Mouse (Mus musculus) R1 (cell line): ENCODE data around the gene Tomm40.
A peak's percentile ranks its signal among the peaks of the same experiment; 100 is the strongest.

Experiments used
- DNase-seq: peaks from one replicate; pipeline ENCODE4 v3.0.0-alpha.2; 2018; ENCODE audit warnings: low read depth, low spot score

Gene Tomm40

DNA sequence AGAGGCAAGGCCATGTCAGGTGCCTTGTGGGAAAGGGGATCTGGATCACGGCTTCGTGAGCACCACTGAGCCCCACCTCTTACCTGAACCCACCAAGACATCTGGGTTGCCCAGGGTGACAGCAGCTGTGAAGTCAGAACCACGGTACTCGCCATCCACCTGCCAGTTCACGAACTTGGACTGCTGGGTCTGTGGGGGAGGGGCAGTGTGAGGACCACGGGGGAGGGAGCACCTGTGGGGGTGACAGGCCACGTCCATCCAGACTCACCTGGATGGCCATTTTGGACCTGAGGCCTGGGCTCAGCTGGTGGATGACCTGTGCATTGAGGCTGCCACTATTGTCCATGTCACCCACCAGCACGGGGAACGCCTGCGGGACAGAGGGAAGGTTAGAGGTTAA is 4.6 kb downstream of the Tomm40 start:
- no peak for DNase-seq

DNA sequence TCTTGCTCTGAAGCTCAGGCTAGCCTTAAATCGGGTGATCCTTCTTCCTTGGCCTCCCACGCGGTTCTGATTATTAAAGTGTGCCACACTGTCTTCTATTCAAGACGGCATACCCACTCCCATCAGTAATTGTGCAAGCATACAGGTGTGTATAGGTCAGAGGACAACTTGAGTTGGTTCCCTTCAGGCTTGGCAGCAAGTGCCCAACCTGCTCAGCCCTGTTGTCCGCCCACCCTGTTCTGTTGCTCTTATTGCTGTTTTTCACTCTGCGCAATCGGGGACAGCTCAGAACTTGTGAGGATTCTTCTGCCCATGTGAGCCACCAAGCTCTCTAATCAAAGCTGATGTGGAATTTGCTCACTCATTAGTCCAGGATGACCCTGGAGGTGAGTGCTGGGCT is 10.0 kb downstream of the Tomm40 start:
- no peak for DNase-seq

DNA sequence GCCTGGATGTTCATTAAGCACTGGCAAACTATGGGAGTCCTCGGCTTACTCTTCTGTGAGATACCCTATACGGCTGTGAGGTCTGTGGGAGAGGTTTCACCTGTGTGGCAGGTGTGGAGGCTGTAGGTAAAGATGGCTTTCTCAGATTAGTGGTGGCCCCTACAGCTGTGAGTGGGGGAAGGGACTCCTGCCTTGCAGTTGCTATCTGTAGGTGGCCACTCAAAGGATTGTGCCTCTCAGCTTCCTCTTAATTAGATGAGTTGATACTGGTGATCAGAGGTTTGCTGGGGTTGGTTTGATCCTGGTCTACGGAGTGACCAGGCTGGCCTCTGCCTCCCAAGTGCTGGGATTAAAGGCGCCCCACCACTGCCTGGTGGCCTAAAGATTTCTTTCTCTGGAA is 10.8 kb downstream of the Tomm40 start:
- DNase-seq, result no peak

DNA sequence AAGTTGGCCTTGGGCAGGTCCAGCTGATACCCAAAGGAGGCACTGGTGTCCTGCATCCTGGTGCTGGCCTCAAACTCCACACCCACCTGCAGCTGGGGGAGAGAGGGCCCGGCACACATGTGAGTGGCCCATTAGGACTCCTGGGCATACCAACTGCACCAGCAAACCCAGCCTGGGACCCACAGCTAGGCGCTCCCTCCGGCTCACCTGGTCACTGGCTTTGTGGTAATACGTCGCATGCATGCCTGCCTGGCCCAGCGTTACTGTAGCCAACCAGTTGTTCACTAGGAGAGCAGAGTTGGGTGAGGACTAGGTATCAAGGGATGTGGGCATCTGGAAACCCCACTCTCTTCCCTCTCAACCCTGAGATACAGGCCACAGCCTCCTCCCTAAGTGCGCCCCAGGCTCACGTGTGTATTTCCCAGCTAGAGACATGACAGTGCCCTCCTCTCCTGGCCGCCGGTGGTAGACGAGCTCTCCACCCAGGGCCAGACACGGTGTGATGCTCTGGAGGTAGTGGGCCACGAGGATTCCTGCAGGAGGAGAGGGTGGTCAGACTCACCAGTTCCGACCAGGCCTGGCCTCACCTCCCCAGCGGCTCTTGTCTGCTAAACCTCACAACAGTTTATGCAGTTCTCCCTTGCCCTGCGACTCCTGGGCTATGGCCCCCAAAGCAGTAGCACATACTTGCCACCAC is 12.2 kb downstream of the Tomm40 start:
- no peak for DNase-seq

DNA sequence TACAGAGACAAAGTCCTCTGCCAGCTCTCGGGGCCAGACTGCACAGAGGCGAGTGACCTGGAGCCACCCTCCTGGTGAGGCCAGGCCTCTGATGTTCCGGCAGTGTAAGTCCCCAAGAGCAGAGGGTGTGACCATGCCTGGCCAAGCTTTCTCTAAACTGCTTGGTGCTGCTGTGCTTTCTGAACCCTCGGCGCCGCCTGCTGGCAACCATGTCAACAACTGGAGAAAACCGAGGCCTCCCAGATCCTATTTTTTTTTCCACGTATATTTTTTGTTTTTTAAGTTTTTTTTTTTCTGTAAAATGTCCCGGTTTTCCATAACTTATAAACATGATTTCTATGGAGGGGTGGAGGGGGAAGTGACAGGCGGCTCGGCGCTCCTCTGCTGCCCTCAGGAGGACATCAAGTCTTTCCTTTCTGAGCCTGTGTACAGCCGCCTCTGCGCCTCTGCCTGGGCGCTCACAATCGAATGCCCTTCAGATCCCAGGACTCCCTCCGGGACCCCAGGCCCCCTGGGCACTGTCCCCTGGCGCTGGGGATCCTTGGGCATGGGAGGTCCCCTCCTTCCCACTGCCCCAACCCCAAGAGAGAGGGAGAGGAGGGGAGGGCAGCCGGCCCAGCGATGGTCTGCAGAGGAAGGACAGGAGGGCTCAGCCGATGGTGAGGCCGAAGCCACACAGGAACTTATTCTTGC is 14.0 kb downstream of the Tomm40 start:
- peak; percentile 90 for DNase-seq

DNA sequence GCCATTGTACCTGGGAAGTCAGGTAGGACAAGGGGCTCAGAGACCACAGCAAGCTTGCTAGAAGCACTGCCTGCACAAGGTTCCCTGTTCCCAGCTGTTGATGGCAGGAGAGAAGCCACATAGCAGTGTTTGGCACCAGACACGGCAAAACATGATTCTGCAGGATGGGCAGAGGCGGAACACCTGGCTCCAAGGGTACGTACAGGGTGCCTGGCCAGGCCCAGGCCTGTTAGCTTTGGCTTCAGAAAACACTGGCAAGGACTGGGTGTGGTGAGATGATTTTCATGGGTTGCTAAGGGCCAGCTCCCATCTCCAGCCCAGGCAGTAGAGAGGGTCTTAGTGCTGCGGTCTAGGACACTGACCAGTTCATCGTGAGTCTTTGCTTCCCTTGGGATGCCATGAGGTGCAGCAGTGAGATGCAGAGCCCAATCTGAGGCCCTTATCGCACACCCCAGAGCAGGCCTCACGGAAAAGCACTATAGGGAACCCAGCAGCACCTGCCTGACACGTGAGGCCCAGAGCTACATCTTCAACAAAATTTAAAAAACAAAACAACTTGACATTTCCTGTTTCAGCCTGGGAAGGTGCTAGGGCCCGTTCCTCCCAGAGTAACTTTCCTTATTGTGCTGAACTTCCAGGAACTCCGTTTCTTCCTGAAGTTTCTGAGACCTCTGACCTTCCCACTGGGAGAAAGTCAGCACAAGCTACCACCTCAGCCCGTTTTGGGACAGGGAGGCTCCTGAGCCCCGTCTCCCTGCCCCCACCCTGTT is 14.8 kb downstream of the Tomm40 start:
- DNase-seq, result peak; percentile 84

DNA sequence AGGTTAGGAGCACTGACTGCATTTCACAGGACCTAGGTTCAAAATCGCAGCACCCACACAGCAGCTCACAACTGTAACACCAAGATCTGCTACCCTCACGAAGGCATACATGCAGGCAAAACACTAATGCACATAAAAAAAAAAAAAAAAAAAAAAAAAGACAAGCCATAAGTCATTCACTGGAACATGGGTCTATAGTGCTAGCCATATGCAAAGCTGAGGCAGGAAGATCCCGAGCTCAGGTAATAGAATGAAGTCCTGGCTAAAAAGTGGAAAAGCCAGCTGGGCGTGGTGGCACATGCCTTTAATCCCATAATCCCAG is 15.4 kb downstream of the Tomm40 start:
- DNase-seq, result no peak

DNA sequence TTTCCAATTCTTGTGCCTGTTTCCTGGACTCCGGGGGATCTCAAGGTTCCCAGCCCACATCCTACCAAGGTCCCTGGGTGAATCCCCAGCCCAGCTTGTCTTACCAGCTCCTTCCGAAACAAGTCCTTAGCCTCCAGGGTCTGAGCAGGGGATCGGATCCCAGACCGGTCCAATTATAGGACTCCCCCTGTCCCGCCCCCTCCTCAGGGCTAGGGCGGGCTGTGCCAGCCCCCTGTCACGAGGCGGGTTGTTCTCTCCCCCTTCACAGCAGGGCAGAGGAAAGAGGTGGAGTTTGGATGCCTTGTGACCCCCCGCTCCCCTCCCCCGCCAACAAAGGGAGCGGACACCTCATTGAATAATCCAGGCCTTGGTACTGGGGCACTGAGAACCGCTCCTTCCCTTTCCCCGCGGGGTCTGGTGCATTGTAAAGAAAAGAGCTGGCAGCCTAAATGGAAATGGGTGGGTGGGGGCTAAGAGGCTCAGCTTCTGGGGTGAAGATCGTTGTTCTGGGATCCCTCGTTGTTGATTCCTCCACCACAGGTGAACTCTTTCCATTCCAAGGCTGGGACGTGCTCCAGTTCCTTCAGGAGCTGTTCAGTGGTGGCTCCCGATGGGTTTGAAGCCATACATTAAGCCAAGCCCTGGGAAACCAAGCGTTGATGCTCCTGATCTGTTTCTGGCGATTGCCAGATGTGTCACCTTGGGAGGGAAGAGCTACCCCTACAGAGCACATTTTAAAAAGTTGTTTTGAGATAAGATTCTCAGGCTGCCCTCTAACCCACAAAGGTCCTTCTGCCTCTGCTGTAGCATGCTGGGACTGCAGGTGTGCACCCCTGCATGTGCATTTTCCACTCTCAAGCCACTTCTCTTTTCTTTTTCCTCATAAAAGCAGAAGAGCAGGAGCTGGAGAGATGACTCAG is 16.1 kb downstream of the Tomm40 start, which contains the start of gene Apoe:
Gene Apoe (minus strand): TSS at position 282 of the 920 bp plus-strand sequence.
- DNase-seq, result peak; percentile 93

DNA sequence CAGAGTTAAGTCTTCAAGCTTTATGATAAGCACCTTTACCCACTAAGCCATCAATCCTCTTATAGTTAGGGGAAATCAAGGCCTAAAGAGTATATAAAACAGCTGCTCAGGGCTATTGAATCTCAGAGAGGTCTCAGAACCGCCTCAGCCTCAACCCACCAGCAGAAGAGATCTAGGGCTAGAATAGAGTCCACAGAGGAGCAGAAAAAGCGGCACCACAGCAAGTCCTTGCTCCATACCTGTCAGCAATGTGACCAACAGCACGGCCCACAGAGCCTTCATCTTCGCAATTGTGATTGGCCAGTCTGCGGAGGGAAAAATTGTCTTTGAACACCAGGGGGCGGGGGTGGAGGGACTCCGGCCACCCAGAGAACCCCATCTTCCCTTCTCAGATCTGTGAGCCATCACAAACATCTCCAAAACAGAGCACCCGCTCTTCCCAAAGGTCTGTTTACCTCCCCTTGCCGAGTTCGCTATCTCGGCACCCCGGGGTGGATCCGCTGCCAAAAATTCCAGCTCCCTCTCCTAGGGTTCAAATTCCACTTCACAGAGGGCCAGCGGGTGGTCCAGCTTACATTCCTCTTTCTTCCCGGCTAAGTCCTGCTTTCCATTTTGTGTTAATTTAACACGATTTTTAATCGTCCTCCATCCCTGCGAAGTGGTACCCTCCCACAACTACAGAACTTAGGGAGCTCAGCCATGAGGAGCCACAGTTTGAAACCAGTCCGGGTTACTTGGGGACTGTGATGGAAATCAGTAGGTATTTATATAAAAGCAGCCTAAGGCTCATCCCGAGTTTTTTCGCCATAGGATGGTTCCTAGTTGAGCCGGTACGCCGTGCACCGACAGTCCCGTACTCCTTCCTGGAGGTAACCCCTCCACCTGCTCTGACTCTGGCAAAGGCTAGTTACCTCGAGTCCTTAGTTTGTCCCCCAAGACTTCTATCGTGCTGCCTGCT is 17.0 kb downstream of the Tomm40 start:
- peak; percentile 81 for DNase-seq

DNA sequence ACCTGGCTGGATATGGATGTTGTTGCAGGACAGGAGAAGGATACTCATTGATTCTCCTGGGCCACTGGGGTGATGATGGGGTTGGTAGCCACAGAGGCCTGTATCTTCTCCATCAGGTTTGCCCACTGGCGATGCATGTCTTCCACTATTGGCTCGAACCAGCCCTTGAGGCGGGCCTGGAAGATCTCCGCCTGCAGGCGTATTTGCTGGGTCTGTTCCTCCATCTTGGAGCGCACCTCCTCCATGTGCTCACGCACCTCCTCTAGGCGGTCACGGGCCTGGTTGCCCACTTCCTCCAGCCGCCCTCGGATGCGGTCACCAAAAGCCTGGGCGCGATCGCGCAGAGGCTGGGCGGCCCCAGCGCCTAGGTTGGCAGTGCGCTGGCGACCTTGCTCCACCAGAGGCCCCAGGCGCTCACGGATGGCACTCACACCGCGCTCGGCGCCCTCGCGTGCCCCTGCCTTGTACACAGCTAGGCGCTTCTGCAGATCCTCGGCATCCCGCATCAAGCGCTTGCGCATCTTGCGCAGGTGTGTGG is 18.8 kb downstream of the Tomm40 start:
- DNase-seq, result peak; percentile 80

DNA sequence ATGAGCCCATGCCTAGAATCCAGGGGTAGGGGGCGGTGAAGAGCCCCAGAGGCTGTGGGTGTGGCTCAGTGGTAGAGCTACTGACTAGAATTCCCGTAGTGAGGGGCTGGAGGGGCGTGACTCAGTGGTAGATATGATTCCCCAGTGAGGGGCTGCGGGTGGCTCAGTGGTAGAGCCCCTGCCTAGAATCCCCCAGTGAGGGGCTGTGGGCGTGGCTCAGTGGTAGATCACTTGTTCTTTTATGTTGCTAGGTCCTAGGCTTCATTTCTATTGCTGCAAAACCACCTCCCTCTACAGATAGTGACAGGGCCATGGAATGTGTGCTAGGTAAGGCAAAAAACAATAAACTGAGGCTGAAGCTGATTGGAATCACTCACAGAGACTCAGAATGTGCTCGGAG is 19.4 kb downstream of the Tomm40 start:
- peak; percentile 67 for DNase-seq

DNA sequence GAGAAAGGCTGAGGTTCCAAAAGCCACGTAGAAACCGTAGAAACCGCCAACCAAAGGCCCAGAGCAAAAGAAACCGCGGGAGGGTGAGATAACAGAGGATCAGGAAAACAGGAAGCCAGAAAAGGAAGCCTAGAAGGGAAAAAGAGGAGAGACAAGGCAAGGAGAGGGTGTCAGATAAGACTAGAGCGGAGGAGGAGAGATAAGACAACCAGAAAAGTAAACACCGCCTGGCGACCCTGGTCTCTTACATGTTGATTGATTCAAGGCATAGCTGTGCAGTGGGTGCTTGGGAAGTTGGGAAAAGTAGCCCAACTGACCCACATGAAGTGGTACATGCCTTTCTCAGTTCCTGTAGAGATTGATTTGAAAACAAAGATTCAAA is 20.0 kb downstream of the Tomm40 start:
- no peak for DNase-seq

DNA sequence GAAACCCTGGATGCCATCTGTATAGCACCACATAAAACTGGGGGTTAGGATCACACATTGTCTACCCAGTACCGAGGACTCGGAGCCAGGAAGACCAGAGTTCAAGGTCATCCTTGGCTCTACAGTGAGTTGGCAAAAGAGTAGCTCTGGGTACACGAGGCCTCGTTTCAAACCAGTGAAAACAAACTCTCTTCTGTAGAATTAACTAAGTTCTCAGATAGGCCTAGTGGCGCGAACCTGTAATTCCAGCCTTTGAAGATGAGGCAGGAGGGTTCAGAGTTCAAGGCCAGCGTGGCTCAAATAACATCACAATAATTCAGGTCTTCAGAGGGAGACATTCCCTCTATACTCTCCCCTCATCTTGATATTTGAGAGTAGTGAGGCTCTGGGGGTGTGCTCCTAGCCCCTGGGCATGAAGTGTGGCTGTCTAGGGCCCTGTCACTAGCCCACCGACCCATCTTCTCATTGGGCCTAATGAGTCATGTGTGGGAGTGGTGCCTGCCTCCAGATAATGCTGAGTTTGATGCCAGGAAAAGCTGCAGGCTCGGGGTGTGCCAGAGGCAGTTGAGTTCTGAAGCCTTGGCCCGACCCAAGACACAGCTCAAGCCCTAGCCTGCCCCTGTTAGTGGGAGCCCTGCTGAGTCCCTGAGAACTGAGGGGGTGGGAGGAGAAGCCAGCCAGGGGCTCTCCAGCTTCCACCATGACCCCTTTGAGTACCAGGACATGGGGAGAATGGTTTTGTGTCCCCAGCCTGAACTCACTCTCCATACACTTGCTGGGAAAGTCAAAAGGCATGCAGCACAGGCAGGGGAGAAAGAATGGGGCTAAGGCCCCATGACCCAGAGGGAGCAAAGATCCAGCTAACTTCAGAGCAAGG is 20.7 kb downstream of the Tomm40 start:
- no peak for DNase-seq

DNA sequence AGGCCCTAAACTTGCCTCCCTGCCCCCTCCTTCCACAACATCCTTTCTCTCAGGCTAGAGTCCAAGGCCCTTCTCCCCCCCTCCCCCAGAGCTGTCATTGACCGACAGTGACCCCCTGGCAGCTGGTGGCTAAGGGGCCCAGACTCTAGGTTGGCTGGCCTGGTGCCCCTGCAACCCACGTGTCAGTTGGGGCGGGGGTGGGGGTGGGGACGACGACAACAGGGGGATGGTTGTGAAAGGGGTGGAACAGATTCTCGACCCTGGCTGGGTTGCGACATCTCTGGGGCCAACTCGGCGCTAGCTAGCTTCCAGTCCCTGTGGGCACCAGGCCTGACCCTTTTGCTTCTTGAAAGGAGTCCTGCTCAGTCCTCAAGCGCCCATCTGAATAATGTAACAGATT is 21.8 kb downstream of the Tomm40 start:
- DNase-seq, result no peak

DNA sequence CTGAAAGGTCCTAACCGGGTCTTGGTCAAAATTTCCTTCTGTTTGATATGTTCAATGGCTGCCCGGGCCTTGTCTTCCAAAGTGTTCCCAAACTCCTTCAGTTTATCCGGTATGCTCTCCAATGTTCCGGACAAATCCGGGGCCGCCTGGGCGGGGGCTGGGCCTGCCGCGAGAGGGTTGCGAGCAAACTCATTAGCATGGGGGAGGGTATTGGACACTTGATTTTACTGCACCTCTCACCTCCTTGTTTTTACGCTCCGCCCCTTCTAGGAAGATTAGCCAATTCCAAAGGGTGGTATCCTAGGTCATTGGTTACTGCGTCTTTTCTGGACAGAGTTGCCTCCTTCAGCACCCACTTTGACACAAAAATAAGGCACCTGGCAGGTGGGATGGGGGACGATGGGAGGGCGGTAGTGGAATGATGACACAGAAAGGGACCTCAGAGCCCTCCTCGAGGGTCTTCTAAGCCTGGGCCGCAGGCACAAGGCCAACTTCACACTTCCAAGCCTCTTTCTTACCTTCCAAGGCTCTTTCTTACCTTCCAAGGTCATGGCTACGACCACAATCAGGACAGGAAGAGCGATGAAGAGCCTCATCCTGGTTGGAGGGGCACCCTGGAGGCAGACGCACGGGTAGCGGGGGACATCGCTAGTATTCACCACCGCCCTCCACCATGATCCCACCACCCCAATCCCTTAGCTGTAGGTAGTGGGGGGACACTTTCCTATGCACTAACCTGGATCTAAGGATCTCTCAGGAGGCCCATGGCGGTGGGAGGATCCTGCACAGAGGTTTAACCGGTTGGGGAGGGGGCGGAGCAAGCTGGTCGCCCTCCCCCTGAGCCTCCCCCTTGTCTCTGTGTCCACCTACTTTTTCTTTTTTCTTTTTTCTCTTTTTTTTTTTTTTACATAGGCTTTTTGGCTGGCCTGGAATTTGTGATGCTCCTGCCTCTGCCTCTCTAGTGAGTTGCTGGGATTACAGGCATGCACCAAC is 23.1 kb downstream of the Tomm40 start, which contains the start of gene Apoc1:
Gene Apoc1 (minus strand): TSS at position 788 of the 993 bp plus-strand sequence.
- peak; percentile 99 for DNase-seq

DNA sequence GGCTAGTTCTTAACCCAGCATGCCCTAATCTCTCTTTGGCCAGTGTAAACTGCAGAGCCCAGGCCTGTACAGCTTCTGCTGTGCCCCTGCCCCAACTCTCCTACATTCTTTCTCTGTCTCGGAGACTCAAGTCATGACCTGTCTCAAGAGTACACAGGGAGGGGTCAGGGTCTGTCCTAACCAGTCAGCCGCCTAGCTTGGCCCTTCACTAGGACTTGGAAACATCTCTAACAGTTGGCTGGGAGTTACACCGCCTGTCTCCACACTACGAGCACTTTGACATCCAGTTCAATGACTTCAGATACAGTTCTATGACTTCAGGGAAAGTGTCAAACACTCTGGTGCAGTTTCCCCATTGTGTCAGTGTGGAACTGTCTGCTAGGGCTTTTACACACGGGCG is 23.8 kb downstream of the Tomm40 start:
- DNase-seq, result peak; percentile 71

DNA sequence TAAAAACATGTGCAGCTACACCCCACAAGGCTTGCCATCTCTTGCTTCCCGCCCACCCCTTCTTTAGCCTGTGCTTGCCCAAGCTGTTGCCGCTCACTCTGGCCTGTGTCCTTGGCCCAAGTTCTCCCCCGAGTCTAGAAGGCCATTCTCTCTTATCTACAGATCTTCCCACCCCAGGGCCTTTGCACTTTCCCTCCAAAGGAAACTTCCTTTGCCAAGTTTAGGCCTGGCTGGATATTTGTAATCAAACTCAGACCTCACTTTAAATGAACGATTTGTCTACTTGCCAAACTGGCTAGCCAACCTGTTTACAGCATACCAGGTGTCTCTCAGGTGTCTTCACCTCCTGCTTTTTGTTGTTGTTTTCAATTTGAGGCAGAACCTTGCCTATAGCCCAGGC is 24.4 kb downstream of the Tomm40 start:
- no peak for DNase-seq

DNA sequence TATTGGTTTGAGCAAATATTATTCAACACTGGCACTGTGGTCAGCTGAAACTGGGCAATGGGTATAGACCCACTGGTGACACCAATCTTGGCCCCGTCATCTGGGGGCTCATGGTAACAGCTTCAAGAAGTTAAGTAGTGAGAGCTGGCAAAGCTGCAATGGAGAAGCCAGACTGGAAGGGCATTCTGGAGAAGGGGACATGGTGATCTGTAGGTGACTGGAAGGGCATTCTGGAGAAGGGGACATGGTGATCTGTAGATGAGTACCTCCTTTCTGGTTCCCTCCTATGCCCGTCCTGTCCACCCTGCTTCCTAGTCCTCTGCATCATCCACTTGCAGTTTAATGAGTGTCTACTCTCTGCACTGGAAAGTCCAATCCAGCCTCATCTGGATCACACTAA is 26.6 kb downstream of the Tomm40 start:
- DNase-seq, result no peak
